Mouse (Mus musculus) erythroblast, embryonic 14.5 days (primary cell): ENCODE measurements around the gene 6430571L13Rik.

ENCODE experiments used
- GATA1 ChIP-seq: IDR thresholded peaks from 2 replicates; pipeline ENCODE4 v1.6.1; 2012; ENCODE audit warnings: low read length, inconsistent platforms, mixed read lengths
- TAL1 ChIP-seq: IDR thresholded peaks from 3 replicates; pipeline ENCODE4 v1.6.1; 2012; ENCODE audit warnings: low read length, inconsistent platforms, mixed read lengths

GRCm38 (mm10) chr9:107355870-107356765, 15.7 kb downstream of the 6430571L13Rik start:
- TF ChIP-seq GATA1 (no peak), TAL1 (no peak)
